Mouse (Mus musculus) CH12.LX (cell line): ENCODE measurements at regions not wholly inside any gene's neighbourhood (a gene's known extent, or its start where the extent isn't known, plus 50 kb on each side); places are given as distances from the start of the nearest gene placed in this dataset.

ENCODE experiments used
- DNase-seq: peaks from one replicate; pipeline ENCODE4 v3.0.0-alpha.2; 2013; ENCODE audit errors: extremely low read depth
- H3K27ac ChIP-seq: 2 replicates; pipeline ENCODE4 v1.5.1; 2012; ENCODE audit warnings: low read depth, mild to moderate bottlenecking, control low read depth, moderate library complexity; ENCODE audit not compliant: insufficient read depth
- H3K27me3 ChIP-seq: replicated peaks from 2 replicates; pipeline ENCODE3; 2012; ENCODE audit warnings: inconsistent platforms
- H3K36me3 ChIP-seq, 2 experiments: replicated peaks in 1 of 2; 2 replicates each; pipeline versions ENCODE3 to v1.6.1; 2012; ENCODE audit warnings: inconsistent platforms in 1 of 2, low read length in 1 of 2, mild to moderate bottlenecking in 1 of 2, mixed read lengths in 1 of 2, moderate library complexity in 1 of 2; ENCODE audit not compliant: control insufficient read depth in 1 of 2, insufficient read depth in 1 of 2
- H3K4me1 ChIP-seq, 2 experiments: 2 replicates each; pipeline ENCODE4 v1.6.1; 2012; ENCODE audit warnings: inconsistent platforms in 1 of 2, moderate library complexity in 1 of 2; ENCODE audit not compliant: insufficient read depth in 2 of 2, control insufficient read depth in 1 of 2
- H3K4me2 ChIP-seq: 2 replicates; pipeline ENCODE4 v1.6.1; 2012; ENCODE audit warnings: low read depth, mild to moderate bottlenecking, control low read depth; ENCODE audit not compliant: poor library complexity, insufficient read depth, severe bottlenecking
- H3K4me3 ChIP-seq, 3 experiments: fragments of 150-350 bp in 1 of 3; sonication (generic) in 1 of 3; replicated peaks in 1 of 3; 2 replicates each; pipeline versions ENCODE3 to v1.5.1; 2011 to 2012; ENCODE audit warnings: low read depth in 2 of 3, low read length in 2 of 3, mild to moderate bottlenecking in 2 of 3, moderate library complexity in 2 of 3, control low read depth in 1 of 3, improper control_type of control experiment in 1 of 3, inconsistent platforms in 1 of 3, mixed read lengths in 1 of 3; ENCODE audit not compliant: poor library complexity in 1 of 3
- H3K79me2 ChIP-seq: replicated peaks from 2 replicates; pipeline ENCODE4 v1.6.1; 2012; ENCODE audit warnings: mild to moderate bottlenecking, moderate library complexity; ENCODE audit not compliant: control insufficient read depth, poor library complexity, insufficient read depth, severe bottlenecking; ENCODE audit errors: extremely low read depth
- H3K9ac ChIP-seq: 2 replicates; pipeline ENCODE4 v1.6.1; 2012; ENCODE audit warnings: low read depth, mild to moderate bottlenecking, control low read depth, moderate library complexity; ENCODE audit not compliant: insufficient read depth
- H3K9me3 ChIP-seq: replicated peaks from 2 replicates; pipeline ENCODE3; 2012; ENCODE audit warnings: low read length, inconsistent platforms, mixed read lengths
- BHLHE40 ChIP-seq: IDR thresholded peaks from 2 replicates; pipeline ENCODE4 v1.6.1; 2011; ENCODE audit warnings: mild to moderate bottlenecking, low read depth, low read length, improper control_type of control experiment
- CHD1 ChIP-seq: IDR thresholded peaks from 2 replicates; pipeline ENCODE4 v1.6.1; 2012; ENCODE audit warnings: low read depth, low read length, improper control_type of control experiment, inconsistent platforms
- CTCF ChIP-seq, 2 experiments: IDR thresholded peaks in 1 of 2; conservative IDR thresholded peaks in 1 of 2; 2 replicates each; pipeline ENCODE4 v1.5.1; 2011 to 2012; ENCODE audit warnings: low read depth in 2 of 2, low read length in 2 of 2, improper control_type of control experiment in 1 of 2, inconsistent platforms in 1 of 2, mild to moderate bottlenecking in 1 of 2, moderate library complexity in 1 of 2
- E2F4 ChIP-seq: IDR thresholded peaks from 2 replicates; pipeline ENCODE4 v1.6.1; 2011; ENCODE audit warnings: low read depth, low read length, improper control_type of control experiment; ENCODE audit not compliant: insufficient replicate concordance
- ELF1 ChIP-seq: IDR thresholded peaks from 2 replicates; pipeline ENCODE4 v1.6.1; 2014; ENCODE audit warnings: low read depth, mild to moderate bottlenecking, inconsistent platforms, low read length, improper control_type of control experiment
- EP300 ChIP-seq: IDR thresholded peaks from 2 replicates; pipeline ENCODE4 v1.6.1; 2011; ENCODE audit warnings: low read length, improper control_type of control experiment
- ETS1 ChIP-seq: conservative IDR thresholded peaks from 2 replicates; pipeline ENCODE4 v1.6.1; 2012; ENCODE audit warnings: low read depth, mild to moderate bottlenecking, inconsistent platforms, low read length, improper control_type of control experiment, moderate library complexity
- GABPA ChIP-seq: IDR thresholded peaks from 2 replicates; pipeline ENCODE4 v1.6.1; 2012; ENCODE audit warnings: low read depth, low read length, improper control_type of control experiment, inconsistent platforms; ENCODE audit not compliant: insufficient replicate concordance
- IRF4 ChIP-seq: IDR thresholded peaks from 2 replicates; pipeline ENCODE4 v1.6.1; 2014; ENCODE audit warnings: low read depth, mild to moderate bottlenecking, inconsistent platforms, low read length, improper control_type of control experiment
- JUN ChIP-seq: IDR thresholded peaks from 2 replicates; pipeline ENCODE4 v1.6.1; 2011; ENCODE audit warnings: low read depth, mild to moderate bottlenecking, low read length, improper control_type of control experiment, moderate library complexity; ENCODE audit not compliant: insufficient read depth
- JUND ChIP-seq: conservative IDR thresholded peaks from 2 replicates; pipeline ENCODE4 v1.6.1; 2011; ENCODE audit warnings: low read depth, low read length, improper control_type of control experiment
- KAT2A ChIP-seq: IDR thresholded peaks from 2 replicates; pipeline ENCODE4 v1.6.1; 2012; ENCODE audit warnings: low read length, improper control_type of control experiment, inconsistent platforms; ENCODE audit not compliant: insufficient replicate concordance
- MXI1 ChIP-seq: IDR thresholded peaks from 2 replicates; pipeline ENCODE4 v1.6.1; 2011; ENCODE audit warnings: mild to moderate bottlenecking, low read depth, low read length, improper control_type of control experiment
- MYC ChIP-seq: IDR thresholded peaks from 2 replicates; pipeline ENCODE4 v1.6.1; 2011; ENCODE audit warnings: low read depth, mild to moderate bottlenecking, improper control_type of control experiment, low read length
- NELFE ChIP-seq: IDR thresholded peaks from 2 replicates; pipeline ENCODE4 v1.6.1; 2011; ENCODE audit warnings: low read depth, low read length, improper control_type of control experiment
- NRF1 ChIP-seq: IDR thresholded peaks from 2 replicates; pipeline ENCODE4 v1.6.1; 2014; ENCODE audit warnings: low read depth, mild to moderate bottlenecking, inconsistent platforms, low read length, improper control_type of control experiment, moderate library complexity
- POLR2A ChIP-seq: IDR thresholded peaks from 2 replicates; pipeline ENCODE4 v1.6.1; 2011; ENCODE audit warnings: low read depth, mild to moderate bottlenecking, improper control_type of control experiment, low read length
- RAD21 ChIP-seq: IDR thresholded peaks from 2 replicates; pipeline ENCODE4 v1.6.1; 2011; ENCODE audit warnings: low read depth, mild to moderate bottlenecking, low read length, improper control_type of control experiment, moderate library complexity
- RCOR1 ChIP-seq: conservative IDR thresholded peaks from 2 replicates; pipeline ENCODE4 v1.6.1; 2012; ENCODE audit warnings: low read depth, mild to moderate bottlenecking, inconsistent platforms, low read length, improper control_type of control experiment
- SIN3A ChIP-seq: IDR thresholded peaks from 2 replicates; pipeline ENCODE4 v1.6.1; 2012; ENCODE audit warnings: low read length, improper control_type of control experiment, inconsistent platforms
- SMC3 ChIP-seq: IDR thresholded peaks from 2 replicates; pipeline ENCODE4 v1.6.1; 2011; ENCODE audit warnings: low read depth, low read length, improper control_type of control experiment
- TBP ChIP-seq: conservative IDR thresholded peaks from 2 replicates; pipeline ENCODE4 v1.6.1; 2011; ENCODE audit warnings: low read depth, low read length, improper control_type of control experiment
- TCF12 ChIP-seq: IDR thresholded peaks from 2 replicates; pipeline ENCODE4 v1.6.1; 2014; ENCODE audit warnings: low read depth, mild to moderate bottlenecking, inconsistent platforms, low read length, improper control_type of control experiment
- USF1 ChIP-seq: IDR thresholded peaks from 2 replicates; pipeline ENCODE4 v1.6.1; 2014; ENCODE audit warnings: low read depth, mild to moderate bottlenecking, inconsistent platforms, low read length, improper control_type of control experiment
- USF2 ChIP-seq: conservative IDR thresholded peaks from 2 replicates; pipeline ENCODE4 v1.6.1; 2011; ENCODE audit warnings: low read depth, low read length, improper control_type of control experiment
- ZKSCAN1 ChIP-seq: IDR thresholded peaks from 2 replicates; pipeline ENCODE4 v1.6.1; 2012; ENCODE audit warnings: low read depth, inconsistent platforms, low read length, improper control_type of control experiment, borderline replicate concordance
- ZMIZ1 ChIP-seq: IDR thresholded peaks from 2 replicates; pipeline ENCODE4 v1.6.1; 2012; ENCODE audit warnings: low read depth, mild to moderate bottlenecking, inconsistent platforms, low read length, improper control_type of control experiment
- dilution Hi-C: fragments of 300-500 bp; cut with MboI; formaldehyde crosslinking; loops from 2 replicates; pipeline ENCODE4 v1.14.3; 2020; ENCODE audit warnings: low sequenced_read_pairs; ENCODE audit not compliant: extremely low pct_unique_long_range_greater_than_20kb, extremely low pct_ligation_motif_present
- in situ Hi-C: fragments of 300-500 bp; cut with MboI; formaldehyde crosslinking; loops from 3 replicates; pipeline ENCODE4 v1.14.3; 2019; ENCODE audit warnings: low sequenced_read_pairs, low pct_ligation_motif_present, low pct_unique_long_range_greater_than_20kb, mixed read lengths

GRCm38 (mm10) chr14:115015299-115015698, 76.7 kb upstream of the Gpc5 start:
- Histone ChIP-seq H3K27me3 (no peaks in the 10 kb centered on the region), H3K27ac (no peak overlapping the region), H3K36me3 (no peaks in the 10 kb centered on the region), H3K9me3 (no peaks in the 10 kb centered on the region), H3K4me1 (peaks cover 4 to 10% of the 10 kb centered on the region in 2 experiments; a peak in 3 of 4 replicates), H3K9ac (no peak overlapping the region), H3K4me3 (no peak overlapping the region), H3K79me2 (no peaks in the 10 kb centered on the region), H3K4me2 (peak overlapping the region; percentile 40; the same call in 1 of the 2 replicates)
- in situ Hi-C loops: loop anchor here (10.0 kb wide), 1 partner anchor 380 kb away; no protein-coding TSS in a partner anchor
- dilution Hi-C loops: no loop called here
- no peak for DNase-seq
- peak in 1 of 2 experiments; percentile 64; a peak in 3 of 4 replicates for TF ChIP-seq CTCF (conservative IDR thresholded peaks at IDR 0.05 in 1 of 2, IDR thresholded peaks at IDR 0.05 in 1 of 2; ENCODE audit: low read depth in 2 of 2, low read length in 2 of 2)
- TF ChIP-seq RAD21: peak; percentile 73
- TF ChIP-seq GABPA: no peak
- no peak for TF ChIP-seq NRF1
- TF ChIP-seq RCOR1: no peak
- no peak for TF ChIP-seq KAT2A
- TF ChIP-seq ELF1: no peak
- TF ChIP-seq NELFE: no peak
- no peak for TF ChIP-seq ETS1
- no peak for TF ChIP-seq JUN
- TF ChIP-seq SMC3: peak; percentile 45; the same call in 1 of the 2 replicates
- no peak for TF ChIP-seq ZMIZ1

- Histone ChIP-seq H3K9ac (peak overlapping the region; percentile 80), H3K27ac (peak overlapping the region; percentile 52), H3K4me1 (peaks cover 4 to 10% of the 10 kb centered on the region in 2 experiments; a peak in 3 of 4 replicates), H3K4me2 (peak overlapping the region; percentile 31), H3K79me2 (no peaks in the 10 kb centered on the region), H3K27me3 (no peaks in the 10 kb centered on the region), H3K36me3 (no peaks in the 10 kb centered on the region), H3K4me3 (peak overlapping the region in 2 of 3 experiments; percentile 17 to 44), H3K9me3 (no peaks in the 10 kb centered on the region)
- dilution Hi-C loops: no loop called here
- in situ Hi-C loops: loop anchor here (10.0 kb wide), 1 partner anchor 377 kb away; no protein-coding TSS in a partner anchor
- peak; percentile 83 for DNase-seq
- TF ChIP-seq USF2: peak; percentile 47; the same call in 1 of the 2 replicates
- no peak for TF ChIP-seq JUN
- no peak for TF ChIP-seq ZMIZ1
- peak; percentile 42 to 75; a peak in 3 of 4 replicates for TF ChIP-seq CTCF (conservative IDR thresholded peaks at IDR 0.05 in 1 of 2, IDR thresholded peaks at IDR 0.05 in 1 of 2; ENCODE audit: low read depth in 2 of 2, low read length in 2 of 2)
- peak; percentile 71 for TF ChIP-seq SMC3
- TF ChIP-seq ETS1: no peak; the same call in 1 of the 2 replicates
- TF ChIP-seq RAD21: peak; percentile 81
- peak; percentile 61; the same call in 1 of the 2 replicates for TF ChIP-seq MYC
- TF ChIP-seq E2F4: no peak
- TF ChIP-seq MXI1: peak; percentile 77
- 0 out of 2 replicates have a peak, but pooled peaks have one; percentile 48 for TF ChIP-seq BHLHE40
- TF ChIP-seq RCOR1: no peak
- 0 out of 2 replicates have a peak, but pooled peaks have one; percentile 27 for TF ChIP-seq NELFE
- peak; percentile 45; the same call in 1 of the 2 replicates for TF ChIP-seq POLR2A
- TF ChIP-seq TCF12: peak; percentile 38; the same call in 1 of the 2 replicates
- TF ChIP-seq TBP: peak; percentile 58; the same call in 1 of the 2 replicates
- no peak for TF ChIP-seq ZKSCAN1
- peak; percentile 45 for TF ChIP-seq USF1
- TF ChIP-seq CHD1: no peak
- peak; percentile 41; the same call in 1 of the 2 replicates for TF ChIP-seq ELF1
- no peak; the same call in 1 of the 2 replicates for TF ChIP-seq EP300
- no peak for TF ChIP-seq GABPA
- TF ChIP-seq JUND: peak; percentile 31; the same call in 1 of the 2 replicates
- TF ChIP-seq IRF4: peak; percentile 19; the same call in 1 of the 2 replicates
- TF ChIP-seq SIN3A: no peak; the same call in 1 of the 2 replicates
Measured at GRCm38 (mm10) chr14:115017410-115018153, 74.4 kb upstream of the Gpc5 start.
